Mouse (Mus musculus): Measurements from ENCODE around the gene Ovgp1. TPM values are rescaled to one million over a fixed set of nuclear protein-coding genes. Genes with fewer than 3 reads are reported as not detected.
A peak's percentile ranks its signal among the peaks of the same experiment; 100 is the strongest.
"Not testable (repeated sequence)": the region's sequence is repeated elsewhere in the genome, so short reads cannot be mapped to it uniquely, and the experiment has no call there.

Ovgp1 gene
- polyA plus RNA-seq, 1 experiment = 17.3 TPM

GRCm38 (mm10) chr3:105959999-105960398 lies 13.5 kb upstream of the Ovgp1 start, which contains the start of gene Atp5f1:
TSS of gene Atp5f1 (minus strand) at chr3:105960099.
- no peaks in the 10 kb centered on the region for H3K27me3 ChIP-seq (ENCODE audit: control insufficient read depth, insufficient read depth, low read length)
- H3K4me1 ChIP-seq (ENCODE audit: control insufficient read depth, insufficient read depth, low read length) = no peaks in the 10 kb centered on the region; the same call in 1 of the 2 replicates
- H3K27ac ChIP-seq (ENCODE audit: insufficient read depth, low read length) = peak within 1 kb of the TSS; percentile 79
- no peak for TF ChIP-seq CTCF (IDR thresholded peaks at IDR 0.05; ENCODE audit: borderline replicate concordance, insufficient read depth, low read depth, low read length)
- TF ChIP-seq POLR2A (IDR thresholded peaks at IDR 0.05; ENCODE audit: borderline replicate concordance, insufficient read depth, low read length) = no peak
- DNase-seq = no peak
- peak within 1 kb of the TSS; percentile 69 for H3K4me3 ChIP-seq (replicated peaks; ENCODE audit: insufficient read depth, low read depth, low read length)
- WGBS = 8% methylated on average over 6 of the region's 6 CpGs

GRCm38 (mm10) chr3:105960700-105961099 lies 12.8 kb upstream of the Ovgp1 start:
- no peak for DNase-seq
- H3K4me3 ChIP-seq (replicated peaks; ENCODE audit: insufficient read depth, low read depth, low read length) = no peak overlapping the region
- no peaks in the 10 kb centered on the region for H3K27me3 ChIP-seq (ENCODE audit: control insufficient read depth, insufficient read depth, low read length)
- WGBS = 96% methylated on average over 2 of the region's 2 CpGs
- no peak overlapping the region for H3K27ac ChIP-seq (ENCODE audit: insufficient read depth, low read length)
- no peaks in the 10 kb centered on the region; the same call in 1 of the 2 replicates for H3K4me1 ChIP-seq (ENCODE audit: control insufficient read depth, insufficient read depth, low read length)
- no peak for TF ChIP-seq POLR2A (IDR thresholded peaks at IDR 0.05; ENCODE audit: borderline replicate concordance, insufficient read depth, low read length)
- no peak for TF ChIP-seq CTCF (IDR thresholded peaks at IDR 0.05; ENCODE audit: borderline replicate concordance, insufficient read depth, low read depth, low read length)

GRCm38 (mm10) chr3:105971831-105972446 lies 1.6 kb upstream of the Ovgp1 start:
- WGBS = 73% methylated on average over 5 of the region's 5 CpGs
- Histone ChIP-seq H3K27ac (ENCODE audit: insufficient read depth, low read length) (no peak overlapping the region), H3K27me3 (ENCODE audit: control insufficient read depth, insufficient read depth, low read length) (no peaks in the 10 kb centered on the region), H3K4me1 (ENCODE audit: control insufficient read depth, insufficient read depth, low read length) (no peaks in the 10 kb centered on the region), H3K4me3 (replicated peaks; ENCODE audit: insufficient read depth, low read depth, low read length) (no peak overlapping the region)
- DNase-seq = no peak
- TF ChIP-seq CTCF (IDR thresholded peaks at IDR 0.05; ENCODE audit: borderline replicate concordance, insufficient read depth, low read depth, low read length) (no peak), POLR2A (IDR thresholded peaks at IDR 0.05; ENCODE audit: borderline replicate concordance, insufficient read depth, low read length) (no peak)

GRCm38 (mm10) chr3:105974174-105974573 lies 663 bp downstream of the Ovgp1 start:
- no peak for DNase-seq
- WGBS = 91% methylated on average over 2 of the region's 2 CpGs
- Histone ChIP-seq H3K4me1 (ENCODE audit: control insufficient read depth, insufficient read depth, low read length) (no peaks in the 10 kb centered on the region; the same call in 1 of the 2 replicates), H3K27ac (ENCODE audit: insufficient read depth, low read length) (no peak overlapping the region), H3K4me3 (replicated peaks; ENCODE audit: insufficient read depth, low read depth, low read length) (no peak overlapping the region), H3K27me3 (ENCODE audit: control insufficient read depth, insufficient read depth, low read length) (no peaks in the 10 kb centered on the region)
- TF ChIP-seq POLR2A (IDR thresholded peaks at IDR 0.05; ENCODE audit: borderline replicate concordance, insufficient read depth, low read length) = no peak
- no peak for TF ChIP-seq CTCF (IDR thresholded peaks at IDR 0.05; ENCODE audit: borderline replicate concordance, insufficient read depth, low read depth, low read length)

- not testable (repeated sequence) for H3K27me3 ChIP-seq (ENCODE audit: control insufficient read depth, insufficient read depth, low read length); DNase-seq; H3K4me1 ChIP-seq (ENCODE audit: control insufficient read depth, insufficient read depth, low read length); H3K4me3 ChIP-seq (replicated peaks; ENCODE audit: insufficient read depth, low read depth, low read length); H3K27ac ChIP-seq (ENCODE audit: insufficient read depth, low read length)
- WGBS = 62% methylated on average over 5 of the region's 5 CpGs
These were observed 16.1 kb downstream of the Ovgp1 start for GRCm38 (mm10) chr3:105989611-105990010.

GRCm38 (mm10) chr3:105991653-105992283 lies 18.3 kb downstream of the Ovgp1 start:
- WGBS = 27% methylated on average over 4 of the region's 4 CpGs
- Histone ChIP-seq H3K27me3 (ENCODE audit: control insufficient read depth, insufficient read depth, low read length) (no peaks in the 10 kb centered on the region), H3K4me3 (replicated peaks; ENCODE audit: insufficient read depth, low read depth, low read length) (no peak overlapping the region), H3K27ac (ENCODE audit: insufficient read depth, low read length) (no peak overlapping the region), H3K4me1 (ENCODE audit: control insufficient read depth, insufficient read depth, low read length) (no peaks in the 10 kb centered on the region)
- peak; percentile 21 to 31 for DNase-seq
- TF ChIP-seq CTCF (IDR thresholded peaks at IDR 0.05; ENCODE audit: borderline replicate concordance, insufficient read depth, low read depth, low read length) = peak; percentile 43
- TF ChIP-seq POLR2A (IDR thresholded peaks at IDR 0.05; ENCODE audit: borderline replicate concordance, insufficient read depth, low read length) = no peak

- Histone ChIP-seq H3K4me1 (ENCODE audit: control insufficient read depth, insufficient read depth, low read length) (no peaks in the 10 kb centered on the region), H3K27ac (ENCODE audit: insufficient read depth, low read length) (no peak overlapping the region), H3K27me3 (ENCODE audit: control insufficient read depth, insufficient read depth, low read length) (no peaks in the 10 kb centered on the region), H3K4me3 (replicated peaks; ENCODE audit: insufficient read depth, low read depth, low read length) (no peak overlapping the region)
- TF ChIP-seq CTCF (IDR thresholded peaks at IDR 0.05; ENCODE audit: borderline replicate concordance, insufficient read depth, low read depth, low read length) (no peak), POLR2A (IDR thresholded peaks at IDR 0.05; ENCODE audit: borderline replicate concordance, insufficient read depth, low read length) (no peak)
- WGBS = 78% methylated on average over 2 of the region's 2 CpGs
- DNase-seq = no peak
These were observed 21.2 kb downstream of the Ovgp1 start for GRCm38 (mm10) chr3:105994730-105995129.

GRCm38 (mm10) chr3:106000707-106001375 lies 27.3 kb downstream of the Ovgp1 start:
- DNase-seq = no peak
- TF ChIP-seq CTCF (IDR thresholded peaks at IDR 0.05; ENCODE audit: borderline replicate concordance, insufficient read depth, low read depth, low read length) = no peak
- TF ChIP-seq POLR2A (IDR thresholded peaks at IDR 0.05; ENCODE audit: borderline replicate concordance, insufficient read depth, low read length) = no peak
- 26% methylated on average over 11 of the region's 11 CpGs for WGBS
- Histone ChIP-seq H3K4me3 (replicated peaks; ENCODE audit: insufficient read depth, low read depth, low read length) (no peak overlapping the region), H3K27ac (ENCODE audit: insufficient read depth, low read length) (no peak overlapping the region), H3K4me1 (ENCODE audit: control insufficient read depth, insufficient read depth, low read length) (peaks cover 7% of the 10 kb centered on the region; the same call in 1 of the 2 replicates), H3K27me3 (ENCODE audit: control insufficient read depth, insufficient read depth, low read length) (no peaks in the 10 kb centered on the region)
